Mouse (Mus musculus) right cerebral cortex, postnatal 25 days (tissue): Measurements from ENCODE around the gene Egln3.

Source experiments
- DNase-seq: peaks from one replicate; pipeline ENCODE4 v3.0.0; 2022

Gene Egln3

GRCm38 (mm10) chr12:54203656-54204045 is at the start of gene Egln3:
Gene Egln3 (minus strand): TSS chr12:54203860.
- peak; percentile 62 for DNase-seq

GRCm38 (mm10) chr12:54253449-54253848 is 49.8 kb upstream of the Egln3 start:
- no peak for DNase-seq

GRCm38 (mm10) chr12:54251942-54252400 is 48.3 kb upstream of the Egln3 start:
- DNase-seq = peak; percentile 38

- no peak for DNase-seq
These were observed 44.2 kb upstream of the Egln3 start for GRCm38 (mm10) chr12:54247835-54248234.

GRCm38 (mm10) chr12:54243158-54243557 is 39.5 kb upstream of the Egln3 start:
- no peak for DNase-seq

- no peak for DNase-seq
These were observed 38.3 kb upstream of the Egln3 start for GRCm38 (mm10) chr12:54241976-54242375.

DNA sequence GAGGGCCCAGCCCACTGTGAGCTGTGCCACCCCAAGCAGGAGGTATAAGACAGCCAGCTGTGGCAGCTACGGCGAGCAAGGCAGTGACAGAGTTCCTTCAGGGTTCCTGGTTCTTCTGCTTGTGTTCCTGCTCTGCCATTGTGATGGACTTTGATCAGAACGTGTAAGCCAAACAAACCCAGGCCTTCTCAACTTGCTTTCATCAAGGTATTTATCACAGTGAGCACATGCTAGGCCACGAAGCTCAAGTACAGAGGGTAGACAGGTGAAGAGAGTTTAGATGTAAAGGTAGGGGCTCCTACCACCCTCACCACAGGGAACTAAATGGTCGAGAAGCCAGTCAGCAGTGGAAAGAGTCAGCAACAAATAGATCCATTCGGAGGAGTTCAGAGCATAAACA is 30.1 kb upstream of the Egln3 start:
- no peak for DNase-seq

GRCm38 (mm10) chr12:54232996-54233603 is 29.4 kb upstream of the Egln3 start:
- DNase-seq = no peak

- no peak for DNase-seq
These were observed 28.8 kb upstream of the Egln3 start for GRCm38 (mm10) chr12:54232456-54232855.

DNA sequence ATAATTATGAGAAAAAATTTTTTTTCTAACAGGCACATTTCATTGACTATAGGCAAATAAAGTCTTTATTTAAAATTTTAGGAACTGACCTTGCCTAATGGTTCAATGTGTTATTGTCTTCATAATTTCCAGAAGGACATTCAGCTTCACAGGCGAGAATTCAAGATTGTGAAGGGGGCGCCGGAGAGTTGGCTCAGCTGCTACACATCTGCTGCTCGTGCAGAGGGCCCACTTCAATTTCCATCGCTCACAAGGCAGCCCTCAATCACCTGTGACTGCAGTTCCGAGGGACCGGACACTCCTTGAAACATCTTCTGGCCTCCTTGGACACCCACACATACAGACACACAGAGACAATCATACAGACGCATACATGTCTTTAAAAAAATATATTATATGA is 23.9 kb upstream of the Egln3 start:
- no peak for DNase-seq

DNA sequence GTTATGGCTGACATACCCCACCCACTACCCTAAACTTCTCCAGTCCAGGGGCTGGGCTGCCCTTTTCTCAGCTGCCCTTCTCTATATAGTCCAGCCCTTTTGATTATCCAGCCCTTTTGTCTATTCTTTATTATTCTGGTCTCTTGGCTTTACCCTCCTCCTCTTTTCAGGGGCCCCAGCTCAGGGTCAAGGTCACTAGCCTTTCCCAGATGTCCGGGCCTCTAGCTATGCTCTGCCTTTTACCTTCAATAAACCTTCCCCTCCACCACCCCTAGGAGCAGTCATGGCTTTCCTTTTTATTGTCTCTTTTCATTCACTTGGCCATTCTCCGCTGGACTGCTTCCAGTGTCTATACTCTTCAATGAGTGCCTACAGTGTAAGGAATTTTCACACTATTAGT is 22.7 kb upstream of the Egln3 start:
- no peak for DNase-seq

- no peak for DNase-seq
These were observed 21.9 kb upstream of the Egln3 start for GRCm38 (mm10) chr12:54225610-54226009.

DNA sequence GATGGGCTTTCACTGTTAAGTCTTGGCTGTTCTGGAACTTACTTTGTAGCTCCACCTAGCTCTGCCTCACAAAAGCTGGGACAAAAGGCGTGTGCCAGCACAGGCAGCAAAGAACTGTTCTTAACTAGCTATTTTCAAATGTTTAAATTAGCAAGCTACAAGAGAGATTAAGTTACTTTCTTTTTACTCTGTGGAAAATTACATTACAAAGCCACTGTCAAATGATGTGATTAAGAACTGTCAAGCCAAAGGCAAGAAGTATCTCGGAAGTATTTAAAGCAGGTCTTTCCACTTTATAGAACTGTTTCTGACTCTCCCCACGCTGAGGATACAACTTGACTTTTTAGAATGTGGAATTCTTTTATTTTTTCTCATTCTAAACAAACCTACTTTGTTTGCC is 21.4 kb upstream of the Egln3 start:
- no peak for DNase-seq

GRCm38 (mm10) chr12:54222036-54222760 is 18.5 kb upstream of the Egln3 start:
- no peak for DNase-seq

DNA sequence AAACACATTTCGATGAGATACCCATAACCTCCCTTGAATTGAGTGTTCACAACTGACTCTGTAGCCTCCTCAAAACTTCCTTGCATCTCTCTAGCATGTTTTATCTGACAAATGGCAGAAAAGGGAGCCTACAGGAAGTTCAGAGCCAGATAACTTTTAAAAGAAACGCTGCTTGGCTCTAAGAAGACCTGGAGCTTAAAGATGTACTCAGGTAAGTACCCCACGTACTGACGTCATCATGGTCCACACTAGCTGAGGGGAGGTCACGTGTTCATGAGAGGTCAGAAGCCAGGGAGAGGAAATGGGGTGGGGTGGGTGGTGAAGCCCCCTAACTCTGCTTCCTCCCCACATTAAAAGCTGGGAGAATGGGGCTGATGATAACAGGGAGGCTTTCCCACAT is 13.0 kb upstream of the Egln3 start:
- no peak for DNase-seq

DNA sequence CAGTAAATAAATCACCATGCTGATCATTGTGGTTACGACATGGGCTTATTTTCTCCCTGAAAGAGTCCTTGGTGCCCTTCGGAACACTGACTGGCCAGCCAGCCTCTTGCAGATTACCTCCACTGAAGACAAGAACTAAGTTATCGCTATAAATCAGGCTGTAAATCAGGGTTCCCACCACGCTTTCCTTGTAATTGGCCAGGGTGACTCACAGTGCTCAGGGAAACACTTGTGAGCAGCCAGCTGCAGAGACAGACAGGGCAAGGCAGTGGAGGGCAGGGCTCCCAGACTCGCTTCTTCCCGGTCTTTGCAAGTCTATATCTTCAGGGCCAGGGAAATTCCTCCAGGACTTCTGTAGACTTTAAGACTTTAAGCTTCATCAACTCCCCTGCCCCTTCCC is 10.8 kb upstream of the Egln3 start:
- DNase-seq = no peak

GRCm38 (mm10) chr12:54213871-54214270 is 10.2 kb upstream of the Egln3 start:
- DNase-seq = no peak

GRCm38 (mm10) chr12:54213230-54213629 is 9.6 kb upstream of the Egln3 start:
- DNase-seq = no peak

DNA sequence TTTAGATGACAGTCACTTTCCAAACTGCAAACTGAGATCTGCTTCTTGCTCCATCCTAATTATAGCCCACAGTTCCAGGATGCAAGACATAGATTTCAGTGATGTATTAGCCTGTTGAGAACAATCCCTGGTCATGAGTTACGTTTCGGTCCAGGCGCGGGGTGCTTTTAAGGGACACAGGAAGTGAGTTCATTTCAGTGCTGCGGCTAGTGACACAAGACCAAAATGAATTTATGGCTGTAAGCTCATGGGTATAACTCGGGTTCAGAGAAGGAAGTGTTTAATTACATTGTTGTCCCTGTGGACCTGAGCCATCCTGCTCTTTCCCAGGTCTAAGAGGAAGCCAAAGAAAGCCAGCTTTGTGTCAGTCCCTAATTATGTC is 5.5 kb upstream of the Egln3 start:
- DNase-seq = no peak

- DNase-seq = no peak
These were observed 4.9 kb upstream of the Egln3 start for GRCm38 (mm10) chr12:54208433-54209181.

DNA sequence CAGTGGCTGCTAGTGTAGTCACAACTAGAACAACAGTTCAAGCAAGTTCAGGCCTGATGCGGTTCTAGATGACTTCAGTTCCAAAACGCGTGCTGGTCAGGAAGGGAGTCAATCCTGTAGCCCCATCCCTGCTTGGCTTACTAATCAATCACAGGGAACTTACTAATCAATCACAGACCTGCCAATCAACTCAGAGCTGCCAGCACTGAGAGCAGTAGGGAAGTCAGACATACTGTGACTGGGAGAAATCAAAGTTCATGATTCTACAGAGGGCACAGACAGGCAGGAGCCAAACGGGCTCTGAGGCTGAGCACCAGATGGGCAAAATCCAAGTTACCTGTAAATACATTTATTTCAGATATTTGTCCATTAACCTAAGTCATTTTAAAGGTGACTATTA is 2.1 kb upstream of the Egln3 start:
- no peak for DNase-seq

DNA sequence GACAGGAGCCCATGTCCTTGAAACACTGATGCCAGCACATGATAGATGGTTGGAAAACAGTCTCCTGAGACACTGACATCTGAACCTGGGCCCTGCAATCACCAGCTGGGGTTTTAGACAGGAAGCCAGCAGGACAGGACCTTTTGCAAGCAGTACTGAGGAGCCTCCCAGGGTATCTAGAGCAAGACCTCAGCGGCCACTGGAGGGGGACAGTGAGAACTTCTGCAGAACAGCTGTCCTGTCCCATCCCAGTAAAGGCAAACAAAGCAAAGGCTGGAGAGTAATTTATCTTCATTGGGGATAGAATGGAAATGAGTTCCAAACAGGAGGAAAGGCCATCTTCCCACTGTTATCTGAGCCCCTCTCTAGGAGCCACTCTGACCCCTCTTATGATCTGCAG is 1.5 kb upstream of the Egln3 start:
- no peak for DNase-seq

DNA sequence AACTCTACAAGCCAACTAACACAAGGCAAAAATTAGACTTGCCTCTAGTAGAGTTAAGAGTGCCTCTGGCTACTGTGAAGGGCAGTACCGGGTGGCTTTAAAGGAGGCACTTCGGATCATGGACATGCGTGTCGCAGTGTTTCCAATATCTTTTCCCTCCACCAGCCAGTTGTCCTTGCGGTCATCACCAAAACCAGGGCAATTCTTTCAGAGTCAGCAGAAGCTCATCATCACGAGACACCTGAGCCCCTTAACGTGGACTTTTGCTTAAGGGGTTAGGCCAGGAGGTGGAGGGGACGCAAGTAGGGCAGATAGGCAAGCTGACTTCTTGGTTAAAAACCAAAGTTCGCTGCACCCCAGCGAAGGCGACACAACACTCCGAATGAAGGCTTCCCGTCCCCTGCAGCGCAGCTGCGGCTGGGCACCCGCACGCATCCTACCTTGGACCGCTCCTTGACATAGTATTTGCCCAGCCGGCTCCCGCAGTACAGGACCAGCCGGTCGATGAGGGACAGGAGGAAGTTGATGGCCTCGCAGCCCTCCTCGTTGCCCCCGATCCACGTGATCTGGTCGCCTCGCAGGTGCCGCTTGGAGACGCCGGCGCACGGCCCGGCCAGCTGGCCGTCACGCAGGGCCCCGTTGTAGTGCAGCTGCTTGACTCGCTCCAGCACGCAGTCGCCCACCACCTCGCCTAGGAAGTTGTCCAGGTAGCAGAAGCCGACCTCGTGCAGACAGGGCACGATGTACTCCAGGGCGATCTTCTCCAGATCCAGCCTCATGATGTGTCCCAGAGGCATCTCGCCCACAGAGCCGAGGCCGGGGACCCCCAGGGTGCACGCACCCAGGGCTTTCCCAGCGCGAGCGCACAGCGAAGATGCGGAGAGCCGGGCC is 650 bp downstream of the Egln3 start:
- peak; percentile 22 for DNase-seq
